Mouse (Mus musculus) cerebellum, adult 2 months (tissue): Measurements from ENCODE around the gene Atad5.

Experiments
- CTCF ChIP-seq: fragments of 200-500 bp; IDR thresholded peaks from 2 replicates; pipeline ENCODE4 v1.5.1; 2011; ENCODE audit warnings: low read depth, mild to moderate bottlenecking, control low read depth, low read length, moderate library complexity, borderline replicate concordance; ENCODE audit not compliant: insufficient read depth
- POLR2A ChIP-seq: fragments of 200-500 bp; IDR thresholded peaks from 2 replicates; pipeline ENCODE4 v1.6.1; 2011; ENCODE audit warnings: low read length, control low read depth, borderline replicate concordance; ENCODE audit not compliant: insufficient read depth

- TF ChIP-seq CTCF, result no peak
- no peak for TF ChIP-seq POLR2A
Measured at GRCm38 (mm10) chr11:80098444-80099056, 9.3 kb downstream of the Atad5 start.
